Mouse (Mus musculus) spleen, embryonic (tissue): ENCODE measurements around the gene Srpk2.

Experiments used
- CTCF ChIA-PET: fragments of 350-600 bp; sonication (Branson Sonifier 250); formaldehyde crosslinking; loops from one replicate; lab custom pipeline; 2022; lab: Charles Lee

The Srpk2 gene

GRCm38 (mm10) chr5:23672136-23672535 lies 12.3 kb downstream of the Srpk2 start:
- CTCF ChIA-PET, result no interaction called here

- CTCF ChIA-PET, result no interaction called here
Observed at GRCm38 (mm10) chr5:23670880-23671279, 13.5 kb downstream of the Srpk2 start.

GRCm38 (mm10) chr5:23665906-23666305 lies 18.5 kb downstream of the Srpk2 start:
- CTCF ChIA-PET, result no interaction called here

- CTCF ChIA-PET, result interaction anchor here (0.6 kb wide), 1 partner anchor 1366 kb away, joined by 3 read pairs; no protein-coding TSS in a partner anchor
Observed at GRCm38 (mm10) chr5:23661191-23661590, 23.2 kb downstream of the Srpk2 start.

- CTCF ChIA-PET, result no interaction called here
Observed at GRCm38 (mm10) chr5:23658017-23658416, 26.4 kb downstream of the Srpk2 start.

GRCm38 (mm10) chr5:23656590-23656989 lies 27.8 kb downstream of the Srpk2 start:
- CTCF ChIA-PET, result interaction anchor here (0.6 to 0.7 kb wide), 3 partner anchors 16 to 277 kb away, joined by 3 to 4 read pairs (median 3); no protein-coding TSS in a partner anchor

- CTCF ChIA-PET, result no interaction called here
Observed at GRCm38 (mm10) chr5:23655030-23655429, 29.4 kb downstream of the Srpk2 start.

GRCm38 (mm10) chr5:23652326-23652725 lies 32.1 kb downstream of the Srpk2 start:
- CTCF ChIA-PET, result no interaction called here

- CTCF ChIA-PET, result no interaction called here
Observed at GRCm38 (mm10) chr5:23651786-23652185, 32.6 kb downstream of the Srpk2 start.

GRCm38 (mm10) chr5:23650504-23650903 lies 33.9 kb downstream of the Srpk2 start:
- CTCF ChIA-PET, result no interaction called here

- CTCF ChIA-PET, result no interaction called here
Observed at GRCm38 (mm10) chr5:23649246-23649645, 35.2 kb downstream of the Srpk2 start.

GRCm38 (mm10) chr5:23645671-23646070 lies 38.7 kb downstream of the Srpk2 start:
- CTCF ChIA-PET, result no interaction called here

GRCm38 (mm10) chr5:23639193-23639592 lies 45.2 kb downstream of the Srpk2 start:
- CTCF ChIA-PET, result interaction anchor here (1.0 kb wide), 1 partner anchor 16 kb away, joined by 3 read pairs; no protein-coding TSS in a partner anchor

GRCm38 (mm10) chr5:23638023-23638422 lies 46.4 kb downstream of the Srpk2 start:
- CTCF ChIA-PET, result no interaction called here

GRCm38 (mm10) chr5:23637337-23637736 lies 47.1 kb downstream of the Srpk2 start:
- CTCF ChIA-PET, result no interaction called here

- CTCF ChIA-PET, result interaction anchor here (0.7 kb wide), 1 partner anchor 39 kb away, joined by 4 read pairs; no protein-coding TSS in a partner anchor
Observed at GRCm38 (mm10) chr5:23631490-23631889, 52.9 kb downstream of the Srpk2 start.

- CTCF ChIA-PET, result interaction anchor here (0.7 kb wide), 2 partner anchors 376 to 1443 kb away, joined by 3 to 4 read pairs; no protein-coding TSS in a partner anchor
Observed at GRCm38 (mm10) chr5:23627221-23627620, 57.2 kb downstream of the Srpk2 start.

- CTCF ChIA-PET, result no interaction called here
Observed at GRCm38 (mm10) chr5:23626173-23626572, 58.2 kb downstream of the Srpk2 start.

GRCm38 (mm10) chr5:23620621-23621020 lies 63.8 kb downstream of the Srpk2 start:
- CTCF ChIA-PET, result interaction anchor here (0.6 kb wide), 1 partner anchor 36 kb away, joined by 3 read pairs; no protein-coding TSS in a partner anchor

GRCm38 (mm10) chr5:23618656-23619055 lies 65.8 kb downstream of the Srpk2 start:
- CTCF ChIA-PET, result no interaction called here

GRCm38 (mm10) chr5:23617104-23617415 lies 67.4 kb downstream of the Srpk2 start:
- CTCF ChIA-PET, result no interaction called here

- CTCF ChIA-PET, result no interaction called here
Observed at GRCm38 (mm10) chr5:23616270-23617103, 67.9 kb downstream of the Srpk2 start.
